Mouse (Mus musculus) thymus, adult 2 months (tissue): ENCODE results near the gene Shank2. TPM values are rescaled to one million over a fixed set of nuclear protein-coding genes. Genes with fewer than 3 reads are reported as not detected.

Source experiments
- DNase-seq: peaks from one replicate; pipeline ENCODE4 v3.0.0; 2021
- H3K27ac ChIP-seq: fragments of 200-500 bp; 2 replicates; pipeline ENCODE4 v1.5.1; 2012; ENCODE audit warnings: low read length, control low read depth; ENCODE audit not compliant: control insufficient read depth, insufficient read depth
- H3K27me3 ChIP-seq: fragments of 200-500 bp; 2 replicates; pipeline ENCODE4 v1.6.1; 2012; ENCODE audit warnings: mild to moderate bottlenecking, low read length, moderate library complexity, mixed read lengths; ENCODE audit not compliant: control insufficient read depth, insufficient read depth
- H3K36me3 ChIP-seq: fragments of 200-500 bp; 2 replicates; pipeline ENCODE4 v1.6.1; 2012; ENCODE audit warnings: mild to moderate bottlenecking, low read length, moderate library complexity; ENCODE audit not compliant: control insufficient read depth, insufficient read depth
- H3K4me1 ChIP-seq: fragments of 200-500 bp; replicated peaks from 2 replicates; pipeline ENCODE4 v1.6.1; 2012; ENCODE audit warnings: low read length; ENCODE audit not compliant: control insufficient read depth, insufficient read depth
- H3K4me3 ChIP-seq: fragments of 200-500 bp; 2 replicates; pipeline ENCODE4 v1.5.1; 2012; ENCODE audit warnings: mild to moderate bottlenecking, low read length, control low read depth, moderate library complexity; ENCODE audit not compliant: control insufficient read depth, insufficient read depth
- CTCF ChIP-seq: fragments of 200-500 bp; IDR thresholded peaks from 2 replicates; pipeline ENCODE4 v1.5.1; 2012; ENCODE audit warnings: mild to moderate bottlenecking, control low read depth, low read length, moderate library complexity, borderline replicate concordance; ENCODE audit not compliant: control insufficient read depth, poor library complexity, insufficient read depth; ENCODE audit errors: extremely low read depth
- POLR2A ChIP-seq: fragments of 200-500 bp; IDR thresholded peaks from 2 replicates; pipeline ENCODE4 v1.6.1; 2012; ENCODE audit warnings: mild to moderate bottlenecking, low read length, control low read depth, moderate library complexity; ENCODE audit not compliant: control insufficient read depth, poor library complexity, insufficient read depth; ENCODE audit errors: extremely low read depth
- WGBS: fragments of 180-500 bp; shearing (Covaris S2); methylation state at CpG from one replicate; pipeline ENCODE4 v1.1.7; 2018; 5-methylcytosine and 5-hydroxymethylcytosine counted together
- polyA plus RNA-seq: library from polyadenylated mRNA; depleted of rRNA; stranded (reverse); fragments of >200 nt; gene quantifications from 2 replicates; pipeline ENCODE4 v1.2.3, GENCODE M21; 2012

The Shank2 gene
- polyA plus RNA-seq, 1 experiment, result 2.8 TPM

- no peak for TF ChIP-seq CTCF
- TF ChIP-seq POLR2A, result no peak
These were observed 233.8 kb downstream of the Shank2 start for GRCm38 (mm10) chr7:144235523-144235922.

GRCm38 (mm10) chr7:144236802-144237201 is 235.1 kb downstream of the Shank2 start:
- 67% methylated on average over 13 of the region's 13 CpGs for WGBS
- H3K4me3 ChIP-seq, result no peak overlapping the region
- no peaks in the 10 kb centered on the region for H3K4me1 ChIP-seq
- H3K36me3 ChIP-seq, result no peaks in the 10 kb centered on the region
- no peak for TF ChIP-seq CTCF
- no peak for TF ChIP-seq POLR2A
- no peak for DNase-seq
- no peak overlapping the region for H3K27ac ChIP-seq
- H3K27me3 ChIP-seq, result no peaks in the 10 kb centered on the region

More at GRCm38 (mm10) chr7:144235523-144235922, 233.8 kb downstream of the Shank2 start:
- no peak overlapping the region for H3K4me3 ChIP-seq
- 82% methylated on average over 4 of the region's 4 CpGs for WGBS
- no peaks in the 10 kb centered on the region for H3K27me3 ChIP-seq
- no peak overlapping the region for H3K27ac ChIP-seq
- no peaks in the 10 kb centered on the region for H3K4me1 ChIP-seq
- no peaks in the 10 kb centered on the region for H3K36me3 ChIP-seq
- DNase-seq, result no peak

GRCm38 (mm10) chr7:144238409-144238808 is 236.7 kb downstream of the Shank2 start:
- Histone ChIP-seq H3K27ac (no peak overlapping the region), H3K36me3 (no peaks in the 10 kb centered on the region), H3K27me3 (no peaks in the 10 kb centered on the region), H3K4me3 (no peak overlapping the region), H3K4me1 (no peaks in the 10 kb centered on the region)
- 29% methylated on average over 12 of the region's 12 CpGs for WGBS
- TF ChIP-seq CTCF, result no peak
- TF ChIP-seq POLR2A, result no peak
- no peak for DNase-seq

GRCm38 (mm10) chr7:144238992-144239391 is 237.3 kb downstream of the Shank2 start:
- TF ChIP-seq POLR2A, result no peak
- TF ChIP-seq CTCF, result no peak
- 66% methylated on average over 12 of the region's 12 CpGs for WGBS
- Histone ChIP-seq H3K4me3 (no peak overlapping the region), H3K4me1 (no peaks in the 10 kb centered on the region), H3K27me3 (no peaks in the 10 kb centered on the region), H3K36me3 (no peaks in the 10 kb centered on the region), H3K27ac (no peak overlapping the region)
- DNase-seq, result no peak

GRCm38 (mm10) chr7:144239571-144240370 is 238.0 kb downstream of the Shank2 start:
- Histone ChIP-seq H3K27me3 (no peaks in the 10 kb centered on the region), H3K4me1 (no peaks in the 10 kb centered on the region), H3K4me3 (no peak overlapping the region), H3K27ac (no peak overlapping the region), H3K36me3 (no peaks in the 10 kb centered on the region)
- 62% methylated on average over 6 of the region's 6 CpGs for WGBS
- no peak for DNase-seq
- no peak for TF ChIP-seq CTCF
- no peak for TF ChIP-seq POLR2A

GRCm38 (mm10) chr7:144240736-144241343 is 239.1 kb downstream of the Shank2 start:
- Histone ChIP-seq H3K36me3 (no peaks in the 10 kb centered on the region), H3K27me3 (no peaks in the 10 kb centered on the region), H3K4me3 (no peak overlapping the region), H3K4me1 (no peaks in the 10 kb centered on the region), H3K27ac (no peak overlapping the region)
- TF ChIP-seq CTCF (no peak), POLR2A (no peak)
- no peak for DNase-seq
- WGBS, result 83% methylated on average over 4 of the region's 4 CpGs

GRCm38 (mm10) chr7:144244203-144244602 is 242.5 kb downstream of the Shank2 start:
- no peaks in the 10 kb centered on the region for H3K36me3 ChIP-seq
- DNase-seq, result no peak
- no peak for TF ChIP-seq CTCF
- no peak for TF ChIP-seq POLR2A
- no peak overlapping the region for H3K27ac ChIP-seq
- no peaks in the 10 kb centered on the region for H3K27me3 ChIP-seq
- WGBS, result 92% methylated on average over 6 of the region's 6 CpGs
- no peak overlapping the region for H3K4me3 ChIP-seq
- H3K4me1 ChIP-seq, result no peaks in the 10 kb centered on the region
